Mouse (Mus musculus): ENCODE measurements around the gene Gm49403. TPM values are rescaled to one million over a fixed set of nuclear protein-coding genes. Genes with fewer than 3 reads are reported as not detected.

Gm49403 gene
- not detected in 2 replicates for polyA plus RNA-seq (2015; fragmentation: Nextera tagmentation; extraction: Ambion mirVana)

GRCm38 (mm10) chr19:8883616-8884015, at the start of gene Gm49403, which contains the start of gene Lbhd1:
Gene Gm49403, plus strand, starts transcription at chr19:8883930.
Gene Lbhd1, plus strand, starts transcription at chr19:8883732.

GRCm38 (mm10) chr19:8837251-8837791, 46.4 kb upstream of the Gm49403 start, which contains the start of gene Bscl2:
Gene Bscl2, plus strand, starts transcription at chr19:8837467.

GRCm38 (mm10) chr19:8839103-8839907, 44.4 kb upstream of the Gm49403 start, which contains the start of gene Gng3:
Gene Gng3, minus strand, starts transcription at chr19:8839194.

GRCm38 (mm10) chr19:8850402-8850901, 33.3 kb upstream of the Gm49403 start, which contains the start of gene Lrrn4cl:
Gene Lrrn4cl, plus strand, starts transcription at chr19:8850768.

GRCm38 (mm10) chr19:8871267-8872186, 12.2 kb upstream of the Gm49403 start, which contains the start of gene Ubxn1:
Gene Ubxn1, plus strand, starts transcription at chr19:8871496.

GRCm38 (mm10) chr19:8880311-8881033, 3.3 kb upstream of the Gm49403 start, which contains the start of gene Uqcc3:
Gene Uqcc3, minus strand, starts transcription at chr19:8880923.

GRCm38 (mm10) chr19:8888511-8889385, 5.0 kb downstream of the Gm49403 start, which contains the start of the genes 1810009A15Rik and Gm49416:
Gene 1810009A15Rik, plus strand, starts transcription at chr19:8888853.
Gene Gm49416, plus strand, starts transcription at chr19:8888926.

GRCm38 (mm10) chr19:8892829-8893766, 9.4 kb downstream of the Gm49403 start, which contains the start of gene Ints5:
Gene Ints5, plus strand, starts transcription at chr19:8893005.

GRCm38 (mm10) chr19:8897865-8898495, 14.2 kb downstream of the Gm49403 start, which contains the start of gene Ganab:
Gene Ganab, plus strand, starts transcription at chr19:8898071.

GRCm38 (mm10) chr19:8920073-8920736, 36.5 kb downstream of the Gm49403 start, which contains the start of gene B3gat3:
Gene B3gat3, plus strand, starts transcription at chr19:8920374.

GRCm38 (mm10) chr19:8929224-8930088, 45.7 kb downstream of the Gm49403 start, which contains the start of the genes Rom1 and Eml3:
Gene Rom1, minus strand, starts transcription at chr19:8929356.
Gene Eml3, plus strand, starts transcription at chr19:8929552.

Small RNA genes lying within 50 kb of the gene (microRNA-seq; reads per million reads assigned to microRNA genes)
- gene Mir5136: not detected

Other genes starting within 250 kb of the Gm49403 start
- 0.71 and 0.81 TPM in 2 replicates for gene Chrm1, start 220.1 kb upstream of the Gm49403 start, polyA plus RNA-seq (2015; fragmentation: Nextera tagmentation; extraction: Ambion mirVana)
- gene Slc3a2, start 160.6 kb upstream of the Gm49403 start, polyA plus RNA-seq (2015; fragmentation: Nextera tagmentation; extraction: Ambion mirVana): 178 and 184 TPM in 2 replicates
- 76.3 and 80.4 TPM in 2 replicates for gene Wdr74, start 148.1 kb upstream of the Gm49403 start, polyA plus RNA-seq (2015; fragmentation: Nextera tagmentation; extraction: Ambion mirVana)
- 0.85 and 2.0 TPM in 2 replicates for gene 1700092M07Rik, start 143.2 kb upstream of the Gm49403 start, polyA plus RNA-seq (2015; fragmentation: Nextera tagmentation; extraction: Ambion mirVana)
- gene Stx5a, start 142.5 kb upstream of the Gm49403 start, polyA plus RNA-seq (2015; fragmentation: Nextera tagmentation; extraction: Ambion mirVana): 86.2 and 95.5 TPM in 2 replicates
- gene Nxf1, start 126.9 kb upstream of the Gm49403 start, polyA plus RNA-seq (2015; fragmentation: Nextera tagmentation; extraction: Ambion mirVana): 63.2 and 80.5 TPM in 2 replicates
- 257 and 285 TPM in 2 replicates for gene Tmem223, start 112.9 kb upstream of the Gm49403 start, polyA plus RNA-seq (2015; fragmentation: Nextera tagmentation; extraction: Ambion mirVana)
- 31.8 and 35.1 TPM in 2 replicates for gene Tmem179b, start 109.5 kb upstream of the Gm49403 start, polyA plus RNA-seq (2015; fragmentation: Nextera tagmentation; extraction: Ambion mirVana)
- 23.3 and 25.3 TPM in 2 replicates for gene Taf6l, start 97.5 kb upstream of the Gm49403 start, polyA plus RNA-seq (2015; fragmentation: Nextera tagmentation; extraction: Ambion mirVana)
- 167 and 188 TPM in 2 replicates for gene Polr2g, start 85.4 kb upstream of the Gm49403 start, polyA plus RNA-seq (2015; fragmentation: Nextera tagmentation; extraction: Ambion mirVana)
- 5.0 and 5.5 TPM in 2 replicates for gene Zbtb3, start 81.4 kb upstream of the Gm49403 start, polyA plus RNA-seq (2015; fragmentation: Nextera tagmentation; extraction: Ambion mirVana)
- gene Ttc9c, start 64.6 kb upstream of the Gm49403 start, polyA plus RNA-seq (2015; fragmentation: Nextera tagmentation; extraction: Ambion mirVana): 45.1 and 45.3 TPM in 2 replicates
- 6.9 and 7.5 TPM in 2 replicates for gene Hnrnpul2, start 63.9 kb upstream of the Gm49403 start, polyA plus RNA-seq (2015; fragmentation: Nextera tagmentation; extraction: Ambion mirVana)
- gene AC129217.1, start 54.2 kb upstream of the Gm49403 start, polyA plus RNA-seq (2015; fragmentation: Nextera tagmentation; extraction: Ambion mirVana): not detected in 2 replicates
- 124 and 129 TPM in 2 replicates for gene Bscl2, start 46.5 kb upstream of the Gm49403 start, polyA plus RNA-seq (2015; fragmentation: Nextera tagmentation; extraction: Ambion mirVana)
- 623 and 651 TPM in 2 replicates for gene Gng3, start 44.7 kb upstream of the Gm49403 start, polyA plus RNA-seq (2015; fragmentation: Nextera tagmentation; extraction: Ambion mirVana)
- gene Lrrn4cl, start 33.2 kb upstream of the Gm49403 start, polyA plus RNA-seq (2015; fragmentation: Nextera tagmentation; extraction: Ambion mirVana): 1.4 and 2.2 TPM in 2 replicates
- 150 and 155 TPM in 2 replicates for gene Ubxn1, start 12.4 kb upstream of the Gm49403 start, polyA plus RNA-seq (2015; fragmentation: Nextera tagmentation; extraction: Ambion mirVana)
- gene Uqcc3, start 3.0 kb upstream of the Gm49403 start, polyA plus RNA-seq (2015; fragmentation: Nextera tagmentation; extraction: Ambion mirVana): 70.9 and 75.2 TPM in 2 replicates
- 19.7 and 26.1 TPM in 2 replicates for gene Lbhd1, start 198 bp upstream of the Gm49403 start, polyA plus RNA-seq (2015; fragmentation: Nextera tagmentation; extraction: Ambion mirVana)
- 43.2 and 44.0 TPM in 2 replicates for gene 1810009A15Rik, start 4.9 kb downstream of the Gm49403 start, polyA plus RNA-seq (2015; fragmentation: Nextera tagmentation; extraction: Ambion mirVana)
- 0.21 TPM in 1 of 2 replicates, not detected in the other for gene Gm49416, start 5.0 kb downstream of the Gm49403 start, polyA plus RNA-seq (2015; fragmentation: Nextera tagmentation; extraction: Ambion mirVana)
- gene Ints5, start 9.1 kb downstream of the Gm49403 start, polyA plus RNA-seq (2015; fragmentation: Nextera tagmentation; extraction: Ambion mirVana): 21.7 and 23.3 TPM in 2 replicates
- gene Ganab, start 14.1 kb downstream of the Gm49403 start, polyA plus RNA-seq (2015; fragmentation: Nextera tagmentation; extraction: Ambion mirVana): 47.1 and 53.9 TPM in 2 replicates
- gene B3gat3, start 36.4 kb downstream of the Gm49403 start, polyA plus RNA-seq (2015; fragmentation: Nextera tagmentation; extraction: Ambion mirVana): 83.2 and 86.3 TPM in 2 replicates
- 5.2 and 5.4 TPM in 2 replicates for gene Rom1, start 45.4 kb downstream of the Gm49403 start, polyA plus RNA-seq (2015; fragmentation: Nextera tagmentation; extraction: Ambion mirVana)
- 14.3 and 15.3 TPM in 2 replicates for gene Eml3, start 45.6 kb downstream of the Gm49403 start, polyA plus RNA-seq (2015; fragmentation: Nextera tagmentation; extraction: Ambion mirVana)
- gene Mta2, start 57.9 kb downstream of the Gm49403 start, polyA plus RNA-seq (2015; fragmentation: Nextera tagmentation; extraction: Ambion mirVana): 58.6 and 60.1 TPM in 2 replicates
- gene Tut1, start 69.9 kb downstream of the Gm49403 start, polyA plus RNA-seq (2015; fragmentation: Nextera tagmentation; extraction: Ambion mirVana): 15.0 and 18.8 TPM in 2 replicates
- gene Eef1g, start 83.1 kb downstream of the Gm49403 start, polyA plus RNA-seq (2015; fragmentation: Nextera tagmentation; extraction: Ambion mirVana): 250 and 257 TPM in 2 replicates
- gene Ahnak, start 105.4 kb downstream of the Gm49403 start, polyA plus RNA-seq (2015; fragmentation: Nextera tagmentation; extraction: Ambion mirVana): 9.2 and 15.0 TPM in 2 replicates
- not detected in 2 replicates for gene Scgb1a1, start 204.0 kb downstream of the Gm49403 start, polyA plus RNA-seq (2015; fragmentation: Nextera tagmentation; extraction: Ambion mirVana)